Mouse (Mus musculus): Measurements from ENCODE around the gene Trim62.

The Trim62 gene

GRCm38 (mm10) chr4:128910276-128911063 is 27.1 kb downstream of the Trim62 start:
- peak; percentile 27 to 33 for DNase-seq

- no peak for DNase-seq
These were observed 28.7 kb downstream of the Trim62 start for GRCm38 (mm10) chr4:128912085-128912484.

GRCm38 (mm10) chr4:128913794-128914193 is 30.4 kb downstream of the Trim62 start:
- no peak for DNase-seq

GRCm38 (mm10) chr4:128917119-128917518 is 33.7 kb downstream of the Trim62 start:
- no peak for DNase-seq

- DNase-seq: no peak
These were observed 34.4 kb downstream of the Trim62 start for GRCm38 (mm10) chr4:128917756-128918155.

- no peak for DNase-seq
These were observed 34.8 kb downstream of the Trim62 start for GRCm38 (mm10) chr4:128918187-128918586.

- DNase-seq: no peak
These were observed 35.7 kb downstream of the Trim62 start for GRCm38 (mm10) chr4:128919106-128919505.

- DNase-seq: no peak
These were observed 40.2 kb downstream of the Trim62 start for GRCm38 (mm10) chr4:128923603-128924002.

GRCm38 (mm10) chr4:128924841-128925606 is 41.6 kb downstream of the Trim62 start:
- peak; percentile 82 to 94 for DNase-seq

GRCm38 (mm10) chr4:128932783-128933182 is 49.4 kb downstream of the Trim62 start:
- no peak for DNase-seq

GRCm38 (mm10) chr4:128935595-128935994 is 52.2 kb downstream of the Trim62 start:
- no peak for DNase-seq

GRCm38 (mm10) chr4:128942346-128942745 is 59.0 kb downstream of the Trim62 start:
- no peak for DNase-seq

GRCm38 (mm10) chr4:128946736-128947135 is 63.4 kb downstream of the Trim62 start:
- peak in 1 of 2 experiments; percentile 0 for DNase-seq

GRCm38 (mm10) chr4:128947326-128947933 is 64.0 kb downstream of the Trim62 start:
- peak in 1 of 2 experiments; percentile 25 for DNase-seq

GRCm38 (mm10) chr4:128948137-128948674 is 64.8 kb downstream of the Trim62 start:
- DNase-seq: peak; percentile 65 to 68

- no peak for DNase-seq
These were observed 66.2 kb downstream of the Trim62 start for GRCm38 (mm10) chr4:128949470-128950005.

GRCm38 (mm10) chr4:128950461-128950860 is 67.1 kb downstream of the Trim62 start:
- DNase-seq: no peak

GRCm38 (mm10) chr4:128953851-128954250 is 70.5 kb downstream of the Trim62 start:
- DNase-seq: no peak

GRCm38 (mm10) chr4:128957155-128957911 is 74.0 kb downstream of the Trim62 start:
- DNase-seq: peak; percentile 36 to 41

GRCm38 (mm10) chr4:128958156-128958555 is 74.8 kb downstream of the Trim62 start:
- DNase-seq: no peak

GRCm38 (mm10) chr4:128958849-128959248 is 75.5 kb downstream of the Trim62 start:
- DNase-seq: no peak

- DNase-seq: no peak
These were observed 76.3 kb downstream of the Trim62 start for GRCm38 (mm10) chr4:128959676-128960075.
